Mouse (Mus musculus) C2C12 (cell line): ENCODE measurements at regions not wholly inside any gene's neighbourhood (a gene's known extent, or its start where the extent isn't known, plus 50 kb on each side); places are given as distances from the start of the nearest gene placed in this dataset.

Source experiments
- H3K27me3 ChIP-seq: one replicate; pipeline ENCODE4 v1.6.1; 2011; ENCODE audit not compliant: control insufficient read depth, insufficient read depth, insufficient read length
- H3K36me3 ChIP-seq: one replicate; pipeline ENCODE4 v1.6.1; 2011; ENCODE audit not compliant: control insufficient read depth, insufficient read depth
- H3K4me3 ChIP-seq: one replicate; pipeline ENCODE4 v1.5.1; 2011; ENCODE audit warnings: mild to moderate bottlenecking, control low read depth; ENCODE audit not compliant: poor library complexity, insufficient read depth, severe bottlenecking
- H3K79me2 ChIP-seq: one replicate; pipeline ENCODE4 v1.6.1; 2011; ENCODE audit not compliant: control insufficient read depth, insufficient read depth
- H3K79me3 ChIP-seq: one replicate; pipeline ENCODE4 v1.6.1; 2011; ENCODE audit warnings: low read depth, control low read depth
- H3ac ChIP-seq: one replicate; pipeline ENCODE3; 2011; ENCODE audit warnings: low read depth; ENCODE audit not compliant: control insufficient read depth, insufficient read length
- CEBPB ChIP-seq: IDR thresholded peaks from one replicate; pipeline ENCODE4 v1.6.1; 2011; ENCODE audit warnings: low read depth, mild to moderate bottlenecking, control low read depth, moderate library complexity
- CTCF ChIP-seq: IDR thresholded peaks from one replicate; pipeline ENCODE4 v1.5.1; 2011; ENCODE audit not compliant: control insufficient read depth, insufficient read depth, insufficient read length
- FOSL1 ChIP-seq: IDR thresholded peaks from one replicate; pipeline ENCODE4 v1.8.0; 2011; ENCODE audit warnings: mild to moderate bottlenecking, low read length; ENCODE audit not compliant: poor library complexity, insufficient read depth, severe bottlenecking
- MAX ChIP-seq: IDR thresholded peaks from one replicate; pipeline ENCODE4 v1.6.1; 2011; ENCODE audit warnings: mild to moderate bottlenecking, control low read depth
- MYOD1 ChIP-seq: IDR thresholded peaks from one replicate; pipeline ENCODE4 v1.6.1; 2011; ENCODE audit warnings: low read depth; ENCODE audit not compliant: control insufficient read depth, insufficient read length
- MYOG ChIP-seq: IDR thresholded peaks from one replicate; pipeline ENCODE4 v1.6.1; 2011; ENCODE audit not compliant: control insufficient read depth, insufficient read length; ENCODE audit errors: extremely low read depth
- USF1 ChIP-seq: IDR thresholded peaks from one replicate; pipeline ENCODE4 v1.6.1; 2011; ENCODE audit warnings: low read depth, mild to moderate bottlenecking, control low read depth, moderate library complexity

DNA sequence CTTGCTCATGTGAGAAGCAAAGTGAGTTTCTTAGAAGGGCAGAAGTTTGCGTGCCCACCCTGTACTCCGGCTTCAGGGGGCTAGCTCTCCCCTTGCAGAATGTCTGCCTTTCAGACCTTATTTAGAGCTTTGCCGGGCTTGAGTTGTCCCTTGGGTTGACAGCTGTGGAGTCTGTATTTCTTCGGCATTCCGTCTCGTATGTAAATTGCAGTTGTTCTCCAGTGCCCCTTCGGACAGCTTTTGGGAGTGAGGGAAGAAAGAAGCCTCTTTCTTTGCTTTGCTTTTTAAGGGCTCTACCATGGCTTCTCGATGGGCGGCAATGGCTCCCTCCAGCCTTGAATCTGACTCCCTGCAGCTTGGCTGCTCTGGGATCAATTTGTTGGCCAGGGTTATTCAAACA, 386.9 kb upstream of the Pmfbp1 start:
- Histone ChIP-seq H3K79me2 (no peaks in the 10 kb centered on the region), H3K36me3 (no peaks in the 10 kb centered on the region), H3K27me3 (no peaks in the 10 kb centered on the region), H3K4me3 (no peak overlapping the region), H3ac (no peak overlapping the region), H3K79me3 (no peaks in the 10 kb centered on the region)
- TF ChIP-seq MAX, result no peak
- TF ChIP-seq USF1, result no peak
- TF ChIP-seq CEBPB, result no peak
- no peak for TF ChIP-seq CTCF
- no peak for TF ChIP-seq MYOG
- no peak for TF ChIP-seq FOSL1
- no peak for TF ChIP-seq MYOD1

DNA sequence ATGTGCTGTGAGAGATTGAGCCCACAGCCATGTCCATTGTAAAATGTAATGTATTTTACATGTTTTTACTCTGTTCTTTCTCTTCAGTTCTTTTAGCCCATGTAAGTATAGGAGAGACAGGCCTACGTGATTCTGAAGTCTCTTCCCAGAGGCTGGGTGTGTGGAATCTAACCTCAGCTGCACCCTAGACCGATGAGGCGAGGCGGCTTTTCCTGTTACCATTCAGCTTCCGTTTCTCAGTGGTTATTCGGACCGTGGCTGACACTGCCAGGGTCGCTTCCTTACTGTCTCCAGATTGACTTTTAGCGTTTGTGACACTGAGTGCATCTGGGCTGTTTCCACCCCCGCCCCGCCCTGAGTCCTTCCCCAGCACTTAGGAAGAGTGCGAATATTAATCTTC, 386.1 kb upstream of the Pmfbp1 start:
- no peak overlapping the region for H3K4me3 ChIP-seq
- no peaks in the 10 kb centered on the region for H3K27me3 ChIP-seq
- no peaks in the 10 kb centered on the region for H3K79me2 ChIP-seq
- H3ac ChIP-seq, result no peak overlapping the region
- no peaks in the 10 kb centered on the region for H3K36me3 ChIP-seq
- no peak for TF ChIP-seq CEBPB
- TF ChIP-seq MYOG, result no peak
- TF ChIP-seq MAX, result no peak
- no peak for TF ChIP-seq MYOD1
- no peak for TF ChIP-seq USF1
- TF ChIP-seq FOSL1, result no peak
- TF ChIP-seq CTCF, result no peak
- H3K79me3 ChIP-seq, result no peaks in the 10 kb centered on the region

DNA sequence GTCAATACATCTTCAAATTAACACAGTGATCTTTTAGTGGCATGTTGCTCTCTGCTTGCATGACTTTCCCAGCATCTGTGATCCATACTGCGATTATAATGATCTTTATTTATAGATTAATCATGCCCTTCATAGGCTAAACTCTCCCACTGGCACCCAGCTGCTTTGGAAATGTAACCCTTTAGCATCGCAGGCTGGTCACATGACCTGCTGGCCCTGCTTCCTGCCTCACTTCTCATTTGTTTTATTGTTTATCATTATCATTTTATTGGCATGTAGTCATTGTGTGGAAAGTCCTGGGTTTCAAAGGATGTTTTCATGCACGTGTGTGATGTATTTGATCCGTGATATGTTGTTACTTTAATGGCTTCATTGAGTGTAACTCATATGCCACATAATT, 384.4 kb upstream of the Pmfbp1 start:
- Histone ChIP-seq H3ac (no peak overlapping the region), H3K4me3 (no peak overlapping the region), H3K27me3 (no peaks in the 10 kb centered on the region), H3K79me2 (no peaks in the 10 kb centered on the region), H3K36me3 (no peaks in the 10 kb centered on the region), H3K79me3 (no peaks in the 10 kb centered on the region)
- no peak for TF ChIP-seq CEBPB
- TF ChIP-seq USF1, result peak; percentile 53

DNA sequence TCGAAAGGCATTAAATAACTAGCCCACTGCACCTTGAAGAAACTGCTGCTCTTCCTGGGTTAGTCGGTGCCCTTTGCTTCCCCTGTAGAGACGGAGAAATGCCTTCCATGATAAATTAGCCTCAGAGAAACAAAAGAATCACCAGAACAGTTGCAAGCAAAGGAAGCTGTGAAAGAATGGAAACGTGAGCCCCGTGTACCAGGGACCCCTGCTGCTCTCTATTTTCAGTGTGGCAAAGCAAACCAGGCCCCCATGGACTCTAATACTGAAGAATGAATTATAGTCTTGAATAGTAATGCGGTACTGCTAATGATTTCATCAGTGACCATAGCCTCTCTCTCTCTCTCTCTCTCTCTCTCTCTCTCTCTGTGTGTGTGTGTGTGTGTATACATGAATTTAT, 372.1 kb upstream of the Pmfbp1 start:
- no peaks in the 10 kb centered on the region for H3K36me3 ChIP-seq
- TF ChIP-seq MAX (no peak), CEBPB (no peak), CTCF (no peak), USF1 (no peak), MYOG (no peak), FOSL1 (no peak), MYOD1 (no peak)

DNA sequence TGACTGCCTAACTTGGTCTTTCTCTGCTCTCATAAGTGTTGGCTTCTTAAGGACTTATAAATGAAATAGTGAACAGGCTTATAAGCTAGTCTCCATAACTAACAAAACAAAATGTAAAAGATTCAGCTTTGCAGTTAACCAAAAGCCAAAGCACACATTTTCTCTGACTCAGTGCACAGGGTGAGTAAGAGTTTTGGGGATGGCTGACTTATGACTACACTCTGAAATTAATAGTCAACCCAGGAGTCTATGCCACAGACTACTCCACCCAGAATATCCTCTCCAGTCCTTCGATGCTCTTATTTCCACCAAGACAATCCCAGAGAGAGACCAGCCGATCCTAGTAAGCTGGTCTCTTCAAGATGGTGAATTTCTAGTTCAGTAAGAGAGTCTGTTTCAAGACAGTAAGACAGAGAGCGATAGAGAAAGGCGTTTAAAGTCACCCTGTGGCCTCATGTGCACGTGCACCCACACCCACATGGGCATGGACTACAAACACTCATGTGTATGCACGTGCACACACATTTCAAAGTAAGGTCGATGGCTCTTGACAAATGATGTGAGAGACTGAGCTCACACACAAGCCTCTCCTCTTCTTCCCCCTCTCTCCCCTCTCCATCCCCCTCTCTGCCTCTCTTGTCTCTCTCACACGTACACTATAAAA, 351.2 kb upstream of the Pmfbp1 start:
- TF ChIP-seq CTCF, result no peak
- no peak for TF ChIP-seq MYOG
- no peak for TF ChIP-seq USF1
- TF ChIP-seq FOSL1, result peak; percentile 35
- peak; percentile 53 for TF ChIP-seq MAX
- H3K4me3 ChIP-seq, result no peak overlapping the region
- no peaks in the 10 kb centered on the region for H3K27me3 ChIP-seq
- H3K79me3 ChIP-seq, result no peaks in the 10 kb centered on the region
- no peaks in the 10 kb centered on the region for H3K36me3 ChIP-seq
- no peaks in the 10 kb centered on the region for H3K79me2 ChIP-seq
- no peak overlapping the region for H3ac ChIP-seq

More for the DNA sequence above, 372.1 kb upstream of the Pmfbp1 start:
- H3K27me3 ChIP-seq, result no peaks in the 10 kb centered on the region
- no peak overlapping the region for H3ac ChIP-seq
- no peaks in the 10 kb centered on the region for H3K79me3 ChIP-seq
- no peaks in the 10 kb centered on the region for H3K79me2 ChIP-seq
- no peak overlapping the region for H3K4me3 ChIP-seq

DNA sequence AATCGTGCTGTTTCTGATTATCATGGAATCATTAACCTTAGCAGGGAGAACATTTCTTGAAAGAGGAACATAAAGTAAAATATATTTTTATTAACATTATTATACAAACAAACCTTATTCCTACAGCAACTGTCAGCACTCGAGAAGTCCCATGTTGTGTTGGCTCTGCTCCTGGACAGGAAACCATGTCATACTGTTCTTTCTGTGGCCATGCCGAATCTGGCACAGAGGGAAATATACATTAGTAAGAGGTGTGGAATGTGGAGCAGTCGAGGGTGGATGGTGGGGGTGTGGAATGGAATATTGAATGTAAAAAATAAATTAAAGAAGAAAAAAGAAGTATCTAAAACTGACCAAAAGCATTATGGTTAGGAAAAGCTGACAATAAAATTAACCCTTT, 342.1 kb upstream of the Pmfbp1 start:
- no peak for TF ChIP-seq CEBPB
- TF ChIP-seq MYOD1, result no peak
- TF ChIP-seq MYOG, result no peak
- no peak for TF ChIP-seq FOSL1
- no peak for TF ChIP-seq CTCF
- no peak for TF ChIP-seq MAX
- TF ChIP-seq USF1, result no peak
- H3K27me3 ChIP-seq, result no peaks in the 10 kb centered on the region

More for the DNA sequence above, 342.1 kb upstream of the Pmfbp1 start:
- no peaks in the 10 kb centered on the region for H3K36me3 ChIP-seq
- no peaks in the 10 kb centered on the region for H3K79me2 ChIP-seq
- no peak overlapping the region for H3K4me3 ChIP-seq
- H3ac ChIP-seq, result no peak overlapping the region
- no peaks in the 10 kb centered on the region for H3K79me3 ChIP-seq
